Mouse (Mus musculus) thymus, postnatal 10 days (tissue): Measurements from ENCODE around the gene Smarca2.
A peak's percentile ranks its signal among the peaks of the same experiment; 100 is the strongest.

Source experiments
- DNase-seq, 2 experiments: peaks; one replicate each; pipeline ENCODE4 v3.0.0; 2021; ENCODE audit warnings: low spot score in 2 of 2

The Smarca2 gene

GRCm38 (mm10) chr19:26604755-26605300, at the start of gene Smarca2:
Smarca2 (plus strand) TSS chr19:26605050.
- peak; percentile 94 to 96 for DNase-seq

- no peak for DNase-seq
Observed at GRCm38 (mm10) chr19:26564850-26565249, 40.0 kb upstream of the Smarca2 start.

- no peak for DNase-seq
Observed at GRCm38 (mm10) chr19:26566109-26566508, 38.7 kb upstream of the Smarca2 start.

DNA sequence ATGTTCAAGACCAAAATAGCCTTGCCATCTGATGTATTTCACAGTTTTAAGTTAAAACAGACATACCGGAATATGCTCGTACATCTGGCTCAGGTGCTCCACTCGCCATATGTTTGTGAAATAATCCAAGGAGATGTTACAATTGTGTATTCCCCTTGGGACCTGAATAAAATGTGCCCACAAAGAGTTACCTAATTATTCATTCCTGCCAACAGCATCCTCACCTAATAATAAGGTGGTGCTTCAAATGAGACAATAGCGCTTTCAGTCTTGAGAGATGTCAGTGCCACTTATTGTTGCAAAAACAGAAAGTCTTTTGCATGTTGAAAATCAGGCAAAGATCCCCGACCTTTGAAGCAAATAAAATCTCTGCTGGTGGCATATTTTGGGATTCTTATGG, 36.6 kb upstream of the Smarca2 start:
- DNase-seq: no peak

- DNase-seq: no peak
Observed at GRCm38 (mm10) chr19:26568941-26569340, 35.9 kb upstream of the Smarca2 start.

GRCm38 (mm10) chr19:26569461-26569860, 35.4 kb upstream of the Smarca2 start:
- DNase-seq: no peak

DNA sequence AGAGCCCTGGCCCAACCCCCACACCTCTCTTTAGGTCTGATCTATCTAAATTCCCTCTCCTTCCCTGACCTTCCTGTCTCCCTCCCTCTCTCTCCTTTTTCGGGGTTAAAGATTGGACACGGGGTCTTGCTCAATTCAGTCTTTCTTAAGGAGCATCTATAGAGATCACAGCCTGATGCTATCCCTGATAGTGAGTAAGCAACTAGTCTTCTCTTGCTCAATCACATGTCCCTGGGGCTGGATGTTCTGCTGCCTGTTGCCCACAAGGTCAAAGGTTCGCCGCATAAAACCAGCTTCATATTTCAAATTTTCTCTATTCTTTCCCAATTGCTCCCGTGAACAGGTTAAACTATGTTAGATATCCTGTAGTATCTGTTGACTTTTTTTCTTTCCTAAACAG, 25.2 kb upstream of the Smarca2 start:
- no peak for DNase-seq

DNA sequence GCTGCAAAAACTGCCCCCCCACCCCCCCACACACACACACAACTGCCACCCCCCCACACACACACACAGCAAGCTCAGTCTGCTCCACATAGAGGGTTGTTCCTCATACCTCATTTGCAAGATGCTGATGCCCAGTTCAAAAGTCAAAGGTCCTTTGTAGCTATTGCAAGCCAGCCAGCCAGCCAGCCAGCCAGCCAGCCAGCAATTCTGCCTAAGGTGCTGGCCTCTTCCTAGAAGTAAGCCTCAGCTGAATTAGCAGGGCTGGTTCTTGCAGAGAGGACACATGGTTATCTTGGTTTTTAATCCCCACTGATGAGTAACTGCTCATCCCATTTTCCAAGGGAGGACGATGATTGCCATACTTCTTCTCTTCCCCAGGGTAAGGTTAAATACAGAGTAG, 24.8 kb upstream of the Smarca2 start:
- DNase-seq: no peak

DNA sequence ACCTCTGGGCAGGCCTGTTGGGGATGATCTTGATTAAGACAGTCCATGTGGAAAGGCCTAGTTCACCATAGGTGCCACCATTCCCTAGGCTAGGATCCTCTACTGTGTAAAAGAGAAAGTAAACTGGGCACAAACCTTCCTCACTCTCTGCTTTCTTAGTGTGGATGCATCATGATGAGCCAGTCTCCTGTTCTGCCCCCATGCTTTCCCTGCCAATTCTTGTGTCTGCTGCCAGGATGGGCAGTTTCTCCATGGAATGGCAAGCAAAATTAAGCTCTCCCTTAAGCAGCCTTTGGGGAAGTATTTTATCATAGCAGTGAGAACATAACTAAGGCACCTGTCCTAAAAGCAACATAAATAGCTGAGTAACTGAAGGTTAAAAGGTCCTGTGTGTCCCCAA, 10.2 kb upstream of the Smarca2 start:
- no peak for DNase-seq

- no peak for DNase-seq
Observed at GRCm38 (mm10) chr19:26601459-26601858, 3.4 kb upstream of the Smarca2 start.

- no peak for DNase-seq
Observed at GRCm38 (mm10) chr19:26603296-26603860, 1.5 kb upstream of the Smarca2 start.

DNA sequence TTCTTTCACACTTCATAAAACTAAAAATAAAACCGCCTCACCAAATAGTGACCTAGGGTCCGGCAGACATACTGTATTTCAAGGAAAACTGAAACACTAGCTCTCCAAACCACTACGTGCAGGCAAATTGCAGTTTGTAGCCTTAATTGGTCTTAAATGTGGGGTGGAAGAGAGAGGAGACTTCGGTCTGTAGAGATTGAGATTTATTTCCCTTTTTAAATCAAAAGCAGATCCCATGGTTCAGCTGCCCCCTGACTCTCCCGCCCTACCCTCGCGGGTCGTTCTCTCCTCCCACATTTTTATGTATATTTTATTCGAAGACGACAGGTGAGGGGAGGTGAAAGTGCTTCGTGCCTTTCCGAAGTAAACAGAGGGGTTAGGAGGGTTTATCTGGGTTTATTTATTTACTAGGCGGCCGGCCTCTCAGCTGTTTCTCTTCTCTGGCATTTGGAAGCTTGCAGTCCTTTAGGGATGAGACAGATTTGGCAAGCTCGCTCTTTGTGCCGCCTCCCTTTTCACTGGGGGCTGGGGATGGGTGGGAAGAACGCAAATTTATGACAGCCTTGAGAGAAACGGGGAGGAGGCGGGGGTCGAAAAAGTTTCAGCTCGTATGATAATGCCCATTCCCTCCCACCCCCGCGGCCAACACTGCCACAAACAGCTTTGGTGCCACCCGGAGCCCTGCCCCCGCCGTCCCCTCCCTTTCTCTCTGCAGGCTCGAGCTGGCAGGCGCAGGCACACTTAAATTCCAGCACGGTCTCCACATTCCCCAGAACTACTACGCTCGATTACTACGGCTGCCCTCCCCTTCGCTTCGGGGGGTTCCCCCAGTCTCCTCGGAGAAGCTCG, 720 bp upstream of the Smarca2 start:
- DNase-seq: no peak

- peak; percentile 36 to 46 for DNase-seq
Observed at GRCm38 (mm10) chr19:26605438-26606320, 829 bp downstream of the Smarca2 start.

DNA sequence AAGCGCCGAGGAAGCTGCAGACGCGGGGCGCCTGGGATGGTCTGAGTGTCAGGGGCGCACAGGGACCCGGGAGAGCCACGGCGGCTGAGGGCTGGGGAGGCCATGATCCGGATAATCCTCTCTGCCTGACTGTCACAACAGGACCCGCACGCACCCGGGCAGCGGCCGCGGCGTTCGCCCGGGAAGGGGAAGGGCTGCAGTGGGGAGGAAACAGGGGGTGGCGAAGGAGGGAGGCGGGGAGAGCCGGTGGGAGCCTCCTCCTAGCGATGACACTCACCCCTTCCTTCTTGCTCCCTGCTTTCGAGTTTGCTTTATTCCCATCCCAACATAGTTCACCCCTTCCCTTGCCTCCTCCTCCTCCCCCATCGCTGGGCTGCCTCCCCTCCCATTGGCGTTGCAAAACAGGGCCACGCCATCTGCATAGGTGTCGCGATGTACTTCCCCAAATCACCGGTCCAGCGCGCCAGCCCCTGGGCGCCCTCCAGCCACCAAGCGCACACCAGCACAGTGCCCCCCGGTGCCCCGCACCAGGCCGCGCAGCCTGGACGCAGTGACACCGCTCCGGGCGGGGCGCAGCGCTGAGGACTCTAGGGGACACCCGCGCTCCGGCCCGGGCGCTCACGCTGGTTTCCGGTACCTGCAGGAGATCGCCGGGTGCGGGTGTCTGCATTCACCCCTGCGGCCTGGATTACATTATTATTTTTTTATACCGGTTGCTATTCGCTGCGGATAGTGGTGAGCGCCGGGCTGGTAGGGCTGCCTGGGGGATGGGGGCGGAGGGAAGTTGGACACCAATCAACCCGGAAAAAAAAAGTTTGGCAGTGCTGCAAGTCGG, 1.7 kb downstream of the Smarca2 start:
- DNase-seq: peak; percentile 34

DNA sequence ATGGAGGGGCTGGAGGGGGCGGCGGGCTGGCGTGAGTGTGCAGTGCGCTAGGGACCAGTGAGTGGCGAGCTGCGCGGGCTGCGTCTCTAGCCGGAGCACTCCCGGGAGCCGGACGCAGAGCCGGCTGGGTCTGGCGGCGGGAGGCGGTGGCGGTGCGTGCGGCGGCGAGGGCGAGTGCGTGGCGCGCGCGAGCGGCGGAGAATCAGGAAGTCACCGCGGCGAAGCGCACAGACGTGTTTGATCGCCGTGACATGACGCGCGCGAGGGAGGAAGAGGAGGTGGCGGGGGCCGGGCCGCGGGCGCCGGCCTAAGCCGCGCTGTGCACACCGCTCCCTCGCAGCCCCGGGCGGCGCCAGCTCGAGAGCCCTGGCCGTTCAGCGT, 2.3 kb downstream of the Smarca2 start:
- DNase-seq: peak; percentile 53 to 74

- peak in 1 of 2 experiments; percentile 26 for DNase-seq
Observed at GRCm38 (mm10) chr19:26607551-26608433, 2.9 kb downstream of the Smarca2 start.

DNA sequence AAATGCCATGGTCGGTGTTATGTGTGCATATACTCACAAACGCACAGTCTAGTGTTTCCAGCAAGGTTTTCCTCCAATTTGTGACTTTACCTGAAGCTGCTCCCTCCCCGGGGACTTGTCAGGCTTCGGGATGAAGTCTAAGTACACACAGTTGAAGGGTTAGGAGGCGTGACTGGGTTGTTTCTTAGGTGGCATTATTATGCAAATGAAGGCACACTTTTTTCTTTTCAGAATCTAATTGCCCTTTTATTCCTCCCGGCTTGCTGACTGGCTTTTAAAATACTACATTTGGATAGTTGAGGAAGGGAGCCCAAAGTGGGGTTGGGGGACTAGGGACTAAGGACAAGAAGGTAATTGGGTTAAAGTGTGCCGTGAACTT, 3.6 kb downstream of the Smarca2 start:
- no peak for DNase-seq

- no peak for DNase-seq
Observed at GRCm38 (mm10) chr19:26609637-26610036, 4.8 kb downstream of the Smarca2 start.

DNA sequence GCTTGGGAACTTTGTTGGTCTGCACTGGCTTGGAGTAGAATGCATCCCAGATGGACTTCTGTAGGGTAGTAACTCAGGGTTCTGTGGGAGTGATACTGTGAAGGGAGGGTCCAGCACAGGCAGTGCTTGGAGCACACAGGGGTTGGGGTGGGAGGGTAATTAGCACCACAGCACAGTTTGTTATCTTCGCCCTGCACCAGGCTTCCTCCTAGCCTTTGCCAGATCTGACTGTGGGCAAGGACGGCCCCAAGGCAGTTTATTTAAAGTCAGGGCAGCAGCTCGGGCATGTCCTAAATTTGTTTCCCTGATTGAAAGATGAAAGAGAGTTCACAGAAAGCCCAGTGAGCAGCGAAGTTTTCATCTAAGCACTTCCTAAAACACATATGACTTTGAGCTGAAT, 8.1 kb downstream of the Smarca2 start:
- DNase-seq: no peak

GRCm38 (mm10) chr19:26613665-26614064, 8.8 kb downstream of the Smarca2 start:
- no peak for DNase-seq
